ENCODE assay signal across 26 mouse cellular contexts in the genomic region with DNA sequence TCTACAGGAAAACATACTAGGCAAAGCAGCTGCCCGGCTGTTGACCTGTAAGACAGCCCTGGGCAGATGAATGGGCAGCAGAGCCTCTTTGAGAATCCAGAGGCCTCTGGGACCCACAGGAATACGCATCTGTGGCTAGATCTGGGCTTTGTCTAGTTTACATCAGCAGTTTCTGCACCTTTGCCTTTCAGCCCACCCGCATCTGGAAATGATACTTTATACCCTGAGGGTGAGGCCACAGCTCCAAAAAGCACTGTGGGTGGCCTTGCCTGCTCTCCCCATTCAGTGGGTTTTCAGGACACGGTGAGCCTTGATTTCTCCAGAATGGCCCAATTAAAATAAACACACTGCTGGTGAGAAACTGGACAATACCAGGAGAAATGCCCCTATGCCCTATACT. TPM values are rescaled to one million over a fixed set of nuclear protein-coding genes. Genes with fewer than 3 reads are reported as not detected.
DNase-seq lines count a peak whose midpoint lies in the region; ATAC-seq and TF ChIP-seq lines count a peak whose summit lies in the region.
"Had no signal": no experiment of that assay in that cellular context is flagged by ENCODE, and none has a peak within 500 bp of the region (broad histone marks: within the 10 kb centered on the region; RNA-seq: fewer than 3 reads in every experiment).

No protein-coding gene starts in this region.

- no peak overlapping the region for H3K4me3 ChIP-seq in neural tube, embryonic 11.5 days (ENCODE audit: low read depth, low read length)
- H3K4me3 ChIP-seq in limb, embryonic 10.5 days = no peak overlapping the region
- no peak overlapping the region for H3K4me3 ChIP-seq in thymus, adult 2 months (ENCODE audit: control insufficient read depth, insufficient read depth, low read length)
- H3K4me3 ChIP-seq: hindbrain, embryonic 12.5 days; liver, embryonic 12.5 days; stomach, embryonic 15.5 days had no signal

- WGBS in neural tube, embryonic 11.5 days = 47% methylated on average over 4 of the region's 4 CpGs
- 33% methylated on average over 4 of the region's 4 CpGs for WGBS in limb, embryonic 10.5 days
- 90% methylated on average over 4 of the region's 4 CpGs for WGBS in thymus, adult 2 months

- H3K4me1 ChIP-seq in neural tube, embryonic 11.5 days (ENCODE audit: control insufficient read depth, insufficient read depth, low read length) = no peaks in the 10 kb centered on the region
- peaks cover 26% of the 10 kb centered on the region for H3K4me1 ChIP-seq in limb, embryonic 10.5 days
- peaks cover 8% of the 10 kb centered on the region for H3K4me1 ChIP-seq in thymus, adult 2 months (replicated peaks; ENCODE audit: control insufficient read depth, insufficient read depth, low read length)
- H3K4me1 ChIP-seq: liver, embryonic 12.5 days; stomach, embryonic 15.5 days had no signal

- no peaks in the 10 kb centered on the region for H3K9me3 ChIP-seq in neural tube, embryonic 11.5 days (ENCODE audit: control insufficient read depth, low read length)
- no peaks in the 10 kb centered on the region for H3K9me3 ChIP-seq in limb, embryonic 10.5 days (replicated peaks)
- H3K9me3 ChIP-seq: hindbrain, embryonic 12.5 days; liver, embryonic 12.5 days; stomach, embryonic 15.5 days had no signal

- no peak for TF ChIP-seq CTCF in thymus, adult 2 months (IDR thresholded peaks at IDR 0.05; ENCODE audit: borderline replicate concordance, control insufficient read depth, extremely low read depth, insufficient read depth, low read length, poor library complexity)

- no peaks in the 10 kb centered on the region for H3K36me3 ChIP-seq in neural tube, embryonic 11.5 days (ENCODE audit: control insufficient read depth, insufficient read depth, low read length)
- no peaks in the 10 kb centered on the region for H3K36me3 ChIP-seq in limb, embryonic 10.5 days
- no peaks in the 10 kb centered on the region for H3K36me3 ChIP-seq in thymus, adult 2 months (ENCODE audit: control insufficient read depth, insufficient read depth, low read length)
- H3K36me3 ChIP-seq: hindbrain, embryonic 12.5 days; liver, embryonic 12.5 days; stomach, embryonic 15.5 days had no signal

- ATAC-seq in neural tube, embryonic 11.5 days (ENCODE audit: insufficient read depth, low FRiP score, low TSS enrichment) = no peak
- ATAC-seq: activated CD4-positive, CD25-positive, alpha-beta regulatory T cell, adult 4 months; forebrain, embryonic 16.5 days; intestine, postnatal 0 days; liver, embryonic 12.5 days; liver, postnatal 0 days had no signal

- H3K4me2 ChIP-seq in neural tube, embryonic 11.5 days (ENCODE audit: low read depth) = no peak overlapping the region
- H3K4me2 ChIP-seq: hindbrain, embryonic 12.5 days; liver, embryonic 12.5 days; stomach, embryonic 15.5 days had no signal

- peak; percentile 24 for DNase-seq in embryo, embryonic 10 days (ENCODE audit: low spot score)
- no peak for DNase-seq in embryo, embryonic 9.5 days (ENCODE audit: extremely low spot score)
- peak; percentile 29 for DNase-seq in neural tube, embryonic 11.5 days (ENCODE audit: low spot score)
- DNase-seq in neural tube, embryonic 10.5 days (ENCODE audit: extremely low spot score, low spot score) = no peak
- DNase-seq in limb, embryonic 10.5 days (ENCODE audit: low spot score) = peak; percentile 53
- DNase-seq in kidney, postnatal 4 days = no peak
- DNase-seq in thymus, adult 2 months = no peak
- DNase-seq: adrenal gland, adult 2 months; adrenal gland, postnatal 36 days; cerebellum, adult 18-20 months; cerebellum, postnatal 14 days; gastrocnemius, postnatal 14 days; heart, postnatal 14 days; kidney, adult 9 months; kidney, postnatal 10 days; liver, postnatal 0 days; midbrain, embryonic 14.5 days; thymus, postnatal 14 days had no signal

- no peaks in the 10 kb centered on the region for H3K27me3 ChIP-seq in neural tube, embryonic 11.5 days (ENCODE audit: control insufficient read depth, insufficient read depth, low read length)
- H3K27me3 ChIP-seq in limb, embryonic 10.5 days (ENCODE audit: low read depth, poor library complexity, severe bottlenecking) = no peaks in the 10 kb centered on the region
- no peaks in the 10 kb centered on the region for H3K27me3 ChIP-seq in thymus, adult 2 months (ENCODE audit: control insufficient read depth, insufficient read depth, low read length)
- H3K27me3 ChIP-seq: CH12.LX; hindbrain, embryonic 12.5 days; liver, embryonic 12.5 days; stomach, embryonic 15.5 days had no signal

- H3K27ac ChIP-seq in neural tube, embryonic 11.5 days (ENCODE audit: low read depth, low read length) = no peak overlapping the region
- peak overlapping the region; percentile 66 for H3K27ac ChIP-seq in limb, embryonic 10.5 days
- H3K27ac ChIP-seq in thymus, adult 2 months (ENCODE audit: control insufficient read depth, insufficient read depth, low read length) = no peak overlapping the region
- H3K27ac ChIP-seq: hindbrain, embryonic 12.5 days; liver, embryonic 12.5 days; macrophage; stomach, embryonic 15.5 days had no signal

- no peak overlapping the region; the same call in 1 of the 2 replicates for H3K9ac ChIP-seq in neural tube, embryonic 11.5 days (ENCODE audit: low read length)
- H3K9ac ChIP-seq: hindbrain, embryonic 12.5 days; liver, embryonic 12.5 days; liver, postnatal 0 days; stomach, embryonic 15.5 days had no signal

- TF ChIP-seq POLR2A in thymus, adult 2 months (IDR thresholded peaks at IDR 0.05; ENCODE audit: control insufficient read depth, extremely low read depth, insufficient read depth, low read length, poor library complexity) = no peak

RNA-seq across cellular contexts. Expression of a gene that starts 55.6 kb away (rescaled TPM):
- 8.6 and 9.3 TPM in 2 replicates for polyA plus RNA-seq in neural tube, embryonic 11.5 days (2014; fragmentation: Nextera tagmentation; extraction: Ambion mirVana)
- polyA plus RNA-seq in limb, embryonic 10.5 days (2016; fragmentation: Nextera tagmentation; extraction: Ambion mirVana) = 3.1 and 4.1 TPM in 2 replicates
- polyA plus RNA-seq in thymus, adult 2 months (2012; rRNA removed) = 12.0 and 18.4 TPM in 2 replicates

RNA-seq across cellular contexts. Expression of a gene that starts 59.4 kb away (rescaled TPM):
- polyA plus RNA-seq in neural tube, embryonic 11.5 days (2014; fragmentation: Nextera tagmentation; extraction: Ambion mirVana) = 0.20 and 0.60 TPM in 2 replicates
- 0.06 TPM in 1 of 2 replicates, not detected in the other for polyA plus RNA-seq in limb, embryonic 10.5 days (2016; fragmentation: Nextera tagmentation; extraction: Ambion mirVana)
- polyA plus RNA-seq in thymus, adult 2 months (2012; rRNA removed) = 0.78 and 1.5 TPM in 2 replicates

Comparison
In these comparisons a context has a peak if more than half of its experiments do, and no peak if none do; other contexts are left out.
1. DNase-seq: peak in embryo, embryonic 10 days (single experiment), neural tube, embryonic 11.5 days (single experiment) and limb, embryonic 10.5 days (single experiment); none in embryo, embryonic 9.5 days (single experiment), neural tube, embryonic 10.5 days (single experiment), kidney, postnatal 4 days (0 of 2) and thymus, adult 2 months (single experiment).